Mouse (Mus musculus) embryonic facial prominence, embryonic 11.5 days (tissue): Measurements from ENCODE around the gene Suclg1. TPM values are rescaled to one million over a fixed set of nuclear protein-coding genes. Genes with fewer than 3 reads are reported as not detected.

ENCODE experiments used
- ATAC-seq: fragments of 200-750 bp; cut with Nextera tagmentation; replicated peaks from 2 replicates; pipeline ENCODE4 v1.8.0; 2017; ENCODE audit warnings: low read depth; ENCODE audit not compliant: insufficient number of reproducible peaks, low FRiP score, low TSS enrichment
- DNase-seq: peaks from one replicate; pipeline ENCODE4 v3.0.0-alpha.2; 2015; ENCODE audit warnings: low spot score
- H3K27ac ChIP-seq: fragments of 300-500 bp; sonication (generic); replicated peaks from 2 replicates; pipeline ENCODE4 v1.5.1; 2014; ENCODE audit warnings: mild to moderate bottlenecking, low read depth, low read length, control low read depth
- H3K27me3 ChIP-seq: fragments of 300-500 bp; sonication (generic); 2 replicates; pipeline ENCODE4 v1.6.1; 2014; ENCODE audit warnings: mild to moderate bottlenecking, low read length, moderate library complexity, mixed read lengths; ENCODE audit not compliant: control insufficient read depth, insufficient read depth
- H3K36me3 ChIP-seq: fragments of 300-500 bp; sonication (generic); replicated peaks from 2 replicates; pipeline ENCODE4 v1.6.1; 2014; ENCODE audit warnings: low read depth, mild to moderate bottlenecking, low read length, moderate library complexity, mixed read lengths; ENCODE audit not compliant: control insufficient read depth, insufficient read depth
- H3K4me1 ChIP-seq: fragments of 300-500 bp; sonication (generic); 2 replicates; pipeline ENCODE4 v1.6.1; 2014; ENCODE audit warnings: low read length, mixed read lengths; ENCODE audit not compliant: control insufficient read depth, insufficient read depth
- H3K4me2 ChIP-seq: fragments of 300-500 bp; sonication (generic); 2 replicates; pipeline ENCODE4 v1.6.1; 2014; ENCODE audit warnings: low read depth, mild to moderate bottlenecking, control low read depth, low read length, moderate library complexity
- H3K4me3 ChIP-seq: fragments of 300-500 bp; sonication (generic); 2 replicates; pipeline ENCODE4 v1.5.1; 2014; ENCODE audit warnings: low read depth, low read length, control low read depth
- H3K9ac ChIP-seq: fragments of 300-500 bp; sonication (generic); replicated peaks from 2 replicates; pipeline ENCODE4 v1.6.1; 2014; ENCODE audit warnings: mild to moderate bottlenecking, control low read depth, low read length
- H3K9me3 ChIP-seq: fragments of 300-500 bp; sonication (generic); replicated peaks from 2 replicates; pipeline ENCODE4 v1.6.1; 2016; ENCODE audit warnings: mild to moderate bottlenecking, low read length, inconsistent platforms, mixed read lengths; ENCODE audit not compliant: control insufficient read depth
- WGBS: fragments of 180-500 bp; shearing (Covaris S2); extraction: QIAGEN DNeasy Blood & Tissue Kit; methylation state at CpG from one replicate; pipeline ENCODE4 v1.1.7; 2014; 5-methylcytosine and 5-hydroxymethylcytosine counted together
- polyA plus RNA-seq: library from polyadenylated mRNA; unstranded; fragments of >200 nt; fragmentation: Nextera tagmentation; extraction: Ambion mirVana; gene quantifications from 2 replicates; pipeline ENCODE4 v1.2.1, GENCODE M21; 2014

Gene Suclg1
- polyA plus RNA-seq, 1 experiment from 2014 or later = 177 TPM

- no peak overlapping the region for H3K27ac ChIP-seq
- no peak for ATAC-seq
- 91% methylated on average over 6 of the region's 6 CpGs for WGBS
Observed at GRCm38 (mm10) chr6:73234302-73234900, 13.8 kb upstream of the Suclg1 start.

GRCm38 (mm10) chr6:73235650-73236049 is 12.5 kb upstream of the Suclg1 start:
- 73% methylated on average over 3 of the region's 3 CpGs for WGBS

More at GRCm38 (mm10) chr6:73234302-73234900, 13.8 kb upstream of the Suclg1 start:
- Histone ChIP-seq H3K4me2 (no peak overlapping the region), H3K9ac (no peak overlapping the region), H3K36me3 (no peaks in the 10 kb centered on the region), H3K4me1 (no peaks in the 10 kb centered on the region), H3K9me3 (no peaks in the 10 kb centered on the region), H3K4me3 (no peak overlapping the region), H3K27me3 (no peaks in the 10 kb centered on the region)
- DNase-seq = no peak

GRCm38 (mm10) chr6:73246821-73247220 is 1.4 kb upstream of the Suclg1 start:
- ATAC-seq (no peak), DNase-seq (no peak)
- no peaks in the 10 kb centered on the region for H3K27me3 ChIP-seq
- H3K36me3 ChIP-seq = no peaks in the 10 kb centered on the region
- no peak overlapping the region for H3K27ac ChIP-seq
- H3K4me2 ChIP-seq = no peak overlapping the region
- no peaks in the 10 kb centered on the region for H3K4me1 ChIP-seq
- no peak overlapping the region for H3K9ac ChIP-seq
- H3K9me3 ChIP-seq = no peaks in the 10 kb centered on the region
- 78% methylated on average over 2 of the region's 2 CpGs for WGBS
- H3K4me3 ChIP-seq = no peak overlapping the region

More at GRCm38 (mm10) chr6:73235650-73236049, 12.5 kb upstream of the Suclg1 start:
- no peak overlapping the region for H3K27ac ChIP-seq
- no peak overlapping the region for H3K4me2 ChIP-seq
- DNase-seq = no peak
- no peaks in the 10 kb centered on the region for H3K27me3 ChIP-seq
- no peak for ATAC-seq
- H3K9me3 ChIP-seq = no peaks in the 10 kb centered on the region
- H3K4me1 ChIP-seq = no peaks in the 10 kb centered on the region
- no peak overlapping the region for H3K9ac ChIP-seq
- no peaks in the 10 kb centered on the region for H3K36me3 ChIP-seq
- no peak overlapping the region for H3K4me3 ChIP-seq

- DNase-seq (peak; percentile 47), ATAC-seq (no peak)
- Histone ChIP-seq H3K27ac (no peak overlapping the region), H3K4me3 (peak overlapping the region; percentile 89; the same call in 1 of the 2 replicates), H3K27me3 (no peaks in the 10 kb centered on the region), H3K36me3 (no peaks in the 10 kb centered on the region), H3K9ac (no peak overlapping the region), H3K4me2 (peak overlapping the region; percentile 34), H3K4me1 (no peaks in the 10 kb centered on the region), H3K9me3 (no peaks in the 10 kb centered on the region)
- 46% methylated on average over 4 of the region's 4 CpGs for WGBS
Observed at GRCm38 (mm10) chr6:73247452-73247851, 730 bp upstream of the Suclg1 start.

- WGBS = 8% methylated on average over 12 of the region's 12 CpGs
- Histone ChIP-seq H3K4me3 (peak overlapping the region; percentile 89), H3K4me2 (peak overlapping the region; percentile 56), H3K27me3 (no peaks in the 10 kb centered on the region), H3K36me3 (no peaks in the 10 kb centered on the region), H3K27ac (no peak overlapping the region), H3K9ac (peak overlapping the region; percentile 90), H3K4me1 (no peaks in the 10 kb centered on the region), H3K9me3 (no peaks in the 10 kb centered on the region)
- no peak for ATAC-seq
- DNase-seq = no peak
Observed at GRCm38 (mm10) chr6:73249049-73249422, 854 bp downstream of the Suclg1 start.

- DNase-seq (no peak), ATAC-seq (no peak)
- Histone ChIP-seq H3K27me3 (no peaks in the 10 kb centered on the region), H3K36me3 (no peaks in the 10 kb centered on the region), H3K9me3 (no peaks in the 10 kb centered on the region), H3K4me1 (no peaks in the 10 kb centered on the region), H3K4me2 (no peak overlapping the region), H3K9ac (no peak overlapping the region), H3K27ac (no peak overlapping the region), H3K4me3 (no peak overlapping the region)
- 81% methylated on average over 4 of the region's 4 CpGs for WGBS
Observed at GRCm38 (mm10) chr6:73249851-73250250, 1.7 kb downstream of the Suclg1 start.

- ATAC-seq = no peak
- DNase-seq = no peak
- WGBS = 93% methylated on average over 11 of the region's 11 CpGs
Observed at GRCm38 (mm10) chr6:73251336-73251735, 3.2 kb downstream of the Suclg1 start.

GRCm38 (mm10) chr6:73252396-73252795 is 4.2 kb downstream of the Suclg1 start:
- H3K4me2 ChIP-seq = no peak overlapping the region
- no peaks in the 10 kb centered on the region for H3K27me3 ChIP-seq
- H3K27ac ChIP-seq = no peak overlapping the region
- no peaks in the 10 kb centered on the region for H3K4me1 ChIP-seq
- no peaks in the 10 kb centered on the region for H3K36me3 ChIP-seq
- ATAC-seq (no peak), DNase-seq (no peak)
- H3K4me3 ChIP-seq = no peak overlapping the region
- no peaks in the 10 kb centered on the region for H3K9me3 ChIP-seq
- no peak overlapping the region for H3K9ac ChIP-seq

More at GRCm38 (mm10) chr6:73251336-73251735, 3.2 kb downstream of the Suclg1 start:
- Histone ChIP-seq H3K4me1 (no peaks in the 10 kb centered on the region), H3K9ac (no peak overlapping the region), H3K9me3 (no peaks in the 10 kb centered on the region), H3K27me3 (no peaks in the 10 kb centered on the region), H3K4me2 (no peak overlapping the region), H3K36me3 (no peaks in the 10 kb centered on the region), H3K27ac (no peak overlapping the region), H3K4me3 (no peak overlapping the region)
